Mouse (Mus musculus) intestine, embryonic 15.5 days (tissue): ENCODE data around the gene Gls2. TPM values are rescaled to one million over a fixed set of nuclear protein-coding genes. Genes with fewer than 3 reads are reported as not detected.
"Not testable (repeated sequence)": the region's sequence is repeated elsewhere in the genome, so short reads cannot be mapped to it uniquely, and the experiment has no call there.

Source experiments
- ATAC-seq: fragments of 200-750 bp; cut with Nextera tagmentation; 2 replicates; pipeline ENCODE4 v1.8.0; 2017; ENCODE audit warnings: moderate TSS enrichment, moderate library complexity
- H3K27ac ChIP-seq: fragments of 300-500 bp; sonication (generic); 2 replicates; pipeline ENCODE4 v1.5.1; 2015; ENCODE audit warnings: mild to moderate bottlenecking, inconsistent platforms
- H3K27me3 ChIP-seq: fragments of 300-500 bp; sonication (generic); replicated peaks from 2 replicates; pipeline ENCODE4 v1.6.1; 2015; ENCODE audit warnings: inconsistent platforms
- H3K36me3 ChIP-seq: fragments of 300-500 bp; sonication (generic); 2 replicates; pipeline ENCODE4 v1.6.1; 2015; ENCODE audit warnings: inconsistent platforms
- H3K4me1 ChIP-seq: fragments of 300-500 bp; sonication (generic); replicated peaks from 2 replicates; pipeline ENCODE4 v1.6.1; 2015; ENCODE audit warnings: inconsistent platforms
- H3K4me2 ChIP-seq: fragments of 300-500 bp; sonication (generic); replicated peaks from 2 replicates; pipeline ENCODE4 v1.6.1; 2015; ENCODE audit warnings: mild to moderate bottlenecking, inconsistent platforms
- H3K4me3 ChIP-seq: fragments of 300-500 bp; sonication (generic); replicated peaks from 2 replicates; pipeline ENCODE4 v1.5.1; 2015; ENCODE audit warnings: inconsistent platforms
- H3K9ac ChIP-seq: fragments of 300-500 bp; sonication (generic); 2 replicates; pipeline ENCODE4 v1.6.1; 2015; ENCODE audit warnings: inconsistent platforms
- H3K9me3 ChIP-seq: fragments of 300-500 bp; sonication (generic); 2 replicates; pipeline ENCODE4 v1.6.1; 2016; ENCODE audit warnings: inconsistent platforms
- WGBS: fragments of 180-500 bp; shearing (Covaris S2); methylation state at CpG from one replicate; pipeline ENCODE4 v1.1.7; 2015; 5-methylcytosine and 5-hydroxymethylcytosine counted together
- polyA plus RNA-seq: library from polyadenylated mRNA; unstranded; fragments of >200 nt; fragmentation: Nextera tagmentation; extraction: Ambion mirVana; gene quantifications from 2 replicates; pipeline ENCODE4 v1.2.1, GENCODE M21; 2015

Gene Gls2
- polyA plus RNA-seq, result 1.8 and 3.3 TPM in 2 replicates

DNA sequence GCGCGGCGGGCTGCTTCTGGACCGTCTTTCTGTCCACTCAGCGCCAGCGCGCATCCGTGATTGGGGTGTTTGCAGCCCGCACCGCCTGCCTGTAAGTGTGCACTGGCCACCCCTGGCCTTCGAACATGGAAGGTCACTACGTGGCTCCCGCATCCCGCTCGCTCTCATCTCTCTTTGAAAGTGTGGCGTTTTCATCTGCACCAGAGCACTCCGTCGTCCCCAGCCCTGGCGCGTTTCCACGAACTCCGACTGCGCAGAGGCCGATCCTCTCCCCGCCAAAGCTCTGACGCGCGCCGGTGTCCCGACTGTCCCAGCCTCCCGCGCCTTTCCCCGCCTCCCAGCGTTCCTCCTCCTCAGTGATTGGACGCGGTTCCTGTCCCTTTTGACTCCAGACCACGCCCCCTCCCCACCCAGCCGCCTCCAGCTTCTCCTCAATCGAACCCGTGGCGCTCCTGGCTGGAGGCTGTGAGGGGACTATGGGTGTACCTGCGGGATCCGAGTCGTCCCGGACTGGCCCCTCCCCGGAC, at the start of gene Gls2:
Gene Gls2, plus strand, starts transcription at position 434 of the 527 bp plus-strand sequence.
- Histone ChIP-seq H3K9ac (peak within 1 kb of the TSS; percentile 66), H3K4me3 (peak within 1 kb of the TSS; percentile 79), H3K27ac (peak within 1 kb of the TSS; percentile 57; the same call in 1 of the 2 replicates), H3K27me3 (peaks cover 14% of the 10 kb centered on the region), H3K9me3 (no peaks in the 10 kb centered on the region), H3K36me3 (no peaks in the 10 kb centered on the region), H3K4me2 (peak within 1 kb of the TSS; percentile 100), H3K4me1 (peaks cover 8% of the 10 kb centered on the region; the same call in 1 of the 2 replicates)
- under 1% methylated on average over 46 of the region's 46 CpGs for WGBS
- peak; percentile 98 for ATAC-seq

- Histone ChIP-seq H3K27me3 (no peaks in the 10 kb centered on the region), H3K9ac (no peak overlapping the region), H3K9me3 (no peaks in the 10 kb centered on the region), H3K4me1 (peaks cover 5% of the 10 kb centered on the region; the same call in 1 of the 2 replicates), H3K36me3 (0 out of 2 replicates have a peak, but pooled peaks cover 1% of the 10 kb centered on the region), H3K27ac (no peak overlapping the region), H3K4me2 (no peak overlapping the region), H3K4me3 (no peak overlapping the region)
- ATAC-seq, result no peak
- WGBS, result 83% methylated on average over 2 of the region's 2 CpGs
Observed at GRCm38 (mm10) chr10:128144961-128145360, 49.3 kb upstream of the Gls2 start.

- peak overlapping the region; percentile 45; the same call in 1 of the 2 replicates for H3K4me2 ChIP-seq
- WGBS, result 73% methylated on average over 5 of the region's 5 CpGs
Observed at GRCm38 (mm10) chr10:128148789-128149365, 45.4 kb upstream of the Gls2 start.

DNA sequence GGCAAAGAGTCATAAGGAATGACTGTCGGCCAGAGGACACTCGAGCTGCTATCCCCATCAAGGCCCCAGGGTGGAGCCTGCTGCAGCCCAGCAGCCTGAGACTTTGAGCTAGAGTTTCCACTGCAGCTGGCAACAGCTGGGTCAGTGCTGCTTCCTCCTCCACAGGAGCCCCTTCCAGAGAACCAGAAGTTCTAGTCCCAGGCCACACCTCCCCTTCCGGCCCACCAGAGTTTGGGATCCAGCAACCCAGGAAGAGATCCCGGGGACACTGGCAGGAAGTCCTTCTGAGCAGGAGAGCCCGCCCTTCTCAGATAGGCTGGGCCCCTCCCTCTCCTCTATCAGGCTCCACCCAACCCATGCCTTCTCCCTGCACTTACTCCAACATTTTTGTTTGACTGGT, 44.7 kb upstream of the Gls2 start:
- no peaks in the 10 kb centered on the region for H3K27me3 ChIP-seq
- no peaks in the 10 kb centered on the region for H3K36me3 ChIP-seq
- peaks cover 19% of the 10 kb centered on the region; the same call in 1 of the 2 replicates for H3K4me1 ChIP-seq
- under 1% methylated on average over 5 of the region's 5 CpGs for WGBS
- peak overlapping the region; percentile 88 for H3K27ac ChIP-seq
- H3K9ac ChIP-seq, result 0 out of 2 replicates have a peak overlapping the region, but pooled peaks have one; percentile 28
- H3K4me2 ChIP-seq, result peak overlapping the region; percentile 45
- ATAC-seq, result peak; percentile 98
- no peaks in the 10 kb centered on the region for H3K9me3 ChIP-seq
- H3K4me3 ChIP-seq, result peak overlapping the region; percentile 6; the same call in 1 of the 2 replicates

More at GRCm38 (mm10) chr10:128148789-128149365, 45.4 kb upstream of the Gls2 start:
- H3K9ac ChIP-seq, result no peak overlapping the region
- peak overlapping the region; percentile 88 for H3K27ac ChIP-seq
- peaks cover 13% of the 10 kb centered on the region; the same call in 1 of the 2 replicates for H3K4me1 ChIP-seq
- H3K36me3 ChIP-seq, result no peaks in the 10 kb centered on the region
- ATAC-seq, result no peak
- H3K9me3 ChIP-seq, result no peaks in the 10 kb centered on the region
- H3K27me3 ChIP-seq, result no peaks in the 10 kb centered on the region
- H3K4me3 ChIP-seq, result no peak overlapping the region

- no peak overlapping the region for H3K9ac ChIP-seq
- no peak for ATAC-seq
- no peak overlapping the region for H3K4me3 ChIP-seq
- H3K4me2 ChIP-seq, result no peak overlapping the region
- H3K4me1 ChIP-seq, result peaks cover 20% of the 10 kb centered on the region; the same call in 1 of the 2 replicates
- no peaks in the 10 kb centered on the region for H3K36me3 ChIP-seq
- H3K27me3 ChIP-seq, result no peaks in the 10 kb centered on the region
- H3K27ac ChIP-seq, result peak overlapping the region; percentile 48
- H3K9me3 ChIP-seq, result no peaks in the 10 kb centered on the region
- WGBS, result 63% methylated on average over 14 of the region's 14 CpGs
Observed at GRCm38 (mm10) chr10:128150941-128151340, 43.3 kb upstream of the Gls2 start.

DNA sequence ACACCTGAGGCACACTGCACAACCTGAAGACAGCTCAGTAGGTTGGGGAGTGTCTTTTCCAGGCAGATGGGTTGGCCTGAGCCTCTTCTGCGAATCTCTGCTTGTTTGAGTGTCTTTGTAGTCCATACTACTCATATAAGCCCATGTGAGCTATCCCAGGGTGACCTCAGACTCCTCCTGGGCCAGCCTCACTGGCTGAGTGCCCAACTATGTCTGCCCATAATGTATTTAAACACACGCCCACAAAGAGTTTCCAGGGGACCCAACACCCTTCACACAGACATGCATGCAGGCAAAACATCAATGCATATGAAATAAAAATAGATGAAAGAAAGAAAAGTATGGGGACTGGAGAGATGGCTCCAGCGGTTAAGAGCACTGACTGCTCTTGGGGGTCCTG, 40.3 kb upstream of the Gls2 start:
- Histone ChIP-seq H3K27ac (no peak overlapping the region), H3K9me3 (no peaks in the 10 kb centered on the region), H3K36me3 (no peaks in the 10 kb centered on the region), H3K4me3 (no peak overlapping the region), H3K27me3 (no peaks in the 10 kb centered on the region), H3K4me1 (0 out of 2 replicates have a peak, but pooled peaks cover 16% of the 10 kb centered on the region), H3K9ac (no peak overlapping the region), H3K4me2 (no peak overlapping the region)
- WGBS, result 68% methylated on average over 3 of the region's 3 CpGs
- no peak for ATAC-seq

DNA sequence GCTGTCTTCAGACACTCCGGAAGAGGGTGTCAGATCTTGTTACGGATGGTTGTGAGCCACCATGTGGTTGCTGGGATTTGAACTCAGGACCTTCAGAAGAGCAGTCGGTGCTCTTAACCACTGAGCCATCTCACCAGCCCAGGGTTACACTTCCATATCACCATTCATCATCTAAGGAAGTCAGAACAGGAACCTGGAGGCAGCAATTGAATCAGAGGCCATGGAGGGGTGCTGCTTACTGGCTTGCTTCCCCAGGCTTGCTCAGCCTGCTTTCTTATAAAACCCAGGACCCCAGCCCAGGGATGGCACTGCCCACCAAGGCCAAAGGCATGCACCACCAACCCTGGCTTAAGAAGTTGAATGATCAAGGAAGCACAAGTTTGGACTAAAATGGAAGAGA, 28.5 kb upstream of the Gls2 start:
- WGBS, result 80% methylated on average over 3 of the region's 3 CpGs

DNA sequence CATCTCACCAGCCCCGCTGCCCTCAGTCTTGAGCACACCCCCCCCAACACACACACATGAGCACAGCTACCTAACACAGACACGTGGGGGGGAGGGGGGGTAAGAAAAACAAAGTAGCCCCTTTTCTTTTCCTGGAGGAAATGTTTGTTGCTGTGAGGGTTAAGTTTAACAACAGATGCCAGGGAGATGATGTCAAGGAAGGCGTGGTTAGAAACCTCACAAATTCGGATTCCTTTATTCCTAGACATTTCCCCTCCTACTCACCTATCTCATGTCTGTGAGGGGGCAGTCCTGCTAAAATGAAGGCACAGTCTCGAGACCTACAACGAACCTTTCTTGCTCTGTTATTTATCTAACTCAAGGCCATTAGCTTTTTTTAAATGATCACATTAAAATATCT, 27.2 kb upstream of the Gls2 start:
- Histone ChIP-seq H3K27ac (no peak overlapping the region), H3K9me3 (no peaks in the 10 kb centered on the region)
- 38% methylated on average over 6 of the region's 6 CpGs for WGBS

More for the DNA sequence above, 28.5 kb upstream of the Gls2 start:
- H3K4me1 ChIP-seq, H3K4me3 ChIP-seq, H3K4me2 ChIP-seq, H3K36me3 ChIP-seq, ATAC-seq, H3K27ac ChIP-seq, H3K27me3 ChIP-seq, H3K9ac ChIP-seq, H3K9me3 ChIP-seq: not testable (repeated sequence)

DNA sequence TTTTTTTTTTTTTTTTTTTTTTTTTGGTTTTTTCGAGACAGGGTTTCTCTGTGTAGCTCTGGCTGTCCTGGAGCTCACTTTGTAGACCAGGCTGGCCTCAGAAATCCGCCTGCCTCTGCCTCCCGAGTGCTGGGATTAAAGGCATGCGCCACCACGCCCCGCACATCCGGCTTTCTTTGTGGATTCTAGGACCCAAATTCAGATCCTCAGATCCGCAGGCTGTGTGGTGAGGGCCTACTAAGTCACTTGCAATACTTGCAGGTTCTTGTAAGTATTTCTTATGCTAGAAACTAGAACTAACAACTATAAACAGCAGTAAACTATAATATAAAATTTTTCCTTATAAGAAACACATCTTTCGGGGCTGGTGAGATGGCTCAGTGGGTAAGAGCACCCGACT, 22.9 kb upstream of the Gls2 start:
- WGBS, result 96% methylated on average over 10 of the region's 10 CpGs
- ATAC-seq, H3K4me2 ChIP-seq, H3K27me3 ChIP-seq, H3K4me3 ChIP-seq, H3K36me3 ChIP-seq, H3K27ac ChIP-seq, H3K9ac ChIP-seq, H3K9me3 ChIP-seq, H3K4me1 ChIP-seq: not testable (repeated sequence)

More for the DNA sequence above, 27.2 kb upstream of the Gls2 start:
- Histone ChIP-seq H3K4me1 (0 out of 2 replicates have a peak, but pooled peaks cover 8% of the 10 kb centered on the region), H3K4me3 (no peak overlapping the region), H3K9ac (no peak overlapping the region), H3K4me2 (no peak overlapping the region), H3K27me3 (no peaks in the 10 kb centered on the region), H3K36me3 (no peaks in the 10 kb centered on the region)
- no peak for ATAC-seq

DNA sequence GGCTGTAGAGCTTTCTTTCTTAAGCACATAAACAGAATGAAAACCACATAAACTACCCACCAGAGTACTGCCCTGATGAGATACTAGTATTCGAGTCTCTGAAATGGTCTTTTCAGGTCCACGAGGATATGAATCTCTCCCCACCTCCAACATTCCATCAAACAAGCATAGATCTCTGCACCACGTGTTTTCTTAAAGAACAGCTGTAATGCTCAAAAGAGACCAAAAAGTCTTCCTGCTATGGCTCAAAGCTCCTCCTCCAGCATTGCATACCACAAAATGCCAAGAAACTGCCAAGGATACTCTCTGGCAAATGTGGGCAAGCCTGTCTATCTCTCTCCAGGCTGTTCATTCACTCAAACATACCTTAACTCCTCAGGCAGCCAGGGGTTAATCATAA, 19.0 kb upstream of the Gls2 start:
- Histone ChIP-seq H3K9me3 (no peaks in the 10 kb centered on the region), H3K9ac (peak overlapping the region; percentile 61), H3K4me1 (peaks cover 10% of the 10 kb centered on the region), H3K4me3 (peak overlapping the region; percentile 56), H3K4me2 (peak overlapping the region; percentile 59), H3K27ac (peak overlapping the region; percentile 82; the same call in 1 of the 2 replicates), H3K27me3 (no peaks in the 10 kb centered on the region), H3K36me3 (no peaks in the 10 kb centered on the region)
- ATAC-seq, result no peak
- WGBS, result 5% methylated on average over 3 of the region's 3 CpGs

GRCm38 (mm10) chr10:128175996-128176755, 18.1 kb upstream of the Gls2 start:
- H3K36me3 ChIP-seq, result no peaks in the 10 kb centered on the region
- ATAC-seq, result peak; percentile 91
- WGBS, result 1% methylated on average over 17 of the region's 17 CpGs
- peak overlapping the region; percentile 59 for H3K4me2 ChIP-seq
- peak overlapping the region; percentile 56 for H3K4me3 ChIP-seq
- H3K9ac ChIP-seq, result peak overlapping the region; percentile 61
- peaks cover 10% of the 10 kb centered on the region for H3K4me1 ChIP-seq
- H3K27me3 ChIP-seq, result no peaks in the 10 kb centered on the region
- peak overlapping the region; percentile 82 for H3K27ac ChIP-seq
- H3K9me3 ChIP-seq, result no peaks in the 10 kb centered on the region

DNA sequence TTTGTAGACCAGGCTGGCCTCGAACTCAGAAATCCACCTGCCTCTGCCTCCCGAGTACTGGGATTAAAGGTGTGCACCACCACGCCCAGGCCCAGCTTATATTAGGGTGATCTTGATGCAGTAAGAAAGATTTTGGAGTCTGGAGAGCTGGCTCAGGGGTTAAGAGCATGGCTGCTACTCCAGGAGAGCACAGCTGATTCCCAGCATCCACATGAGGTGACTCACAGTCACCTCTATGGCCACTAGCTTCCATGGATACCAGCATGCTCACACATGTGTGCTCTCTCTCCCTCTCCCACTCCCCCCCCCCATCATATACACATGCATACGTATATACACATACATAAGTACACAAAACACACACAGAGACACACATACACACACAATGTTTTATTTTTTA, 16.9 kb upstream of the Gls2 start:
- Histone ChIP-seq H3K4me3 (no peak overlapping the region), H3K4me1 (peaks cover 10% of the 10 kb centered on the region), H3K27ac (no peak overlapping the region), H3K9ac (no peak overlapping the region), H3K9me3 (no peaks in the 10 kb centered on the region), H3K27me3 (no peaks in the 10 kb centered on the region), H3K36me3 (no peaks in the 10 kb centered on the region), H3K4me2 (no peak overlapping the region)
- ATAC-seq, result no peak
- WGBS, result 84% methylated on average over 4 of the region's 4 CpGs
